Mouse (Mus musculus) heart, embryonic 13.5 days (tissue): Measurements from ENCODE around the gene Ythdf1. TPM values are rescaled to one million over a fixed set of nuclear protein-coding genes. Genes with fewer than 3 reads are reported as not detected.

Source experiments
- ATAC-seq: fragments of 200-750 bp; cut with Nextera tagmentation; 2 replicates; pipeline ENCODE4 v1.8.0; 2017; ENCODE audit warnings: moderate TSS enrichment; ENCODE audit not compliant: insufficient number of reproducible peaks, low FRiP score, low TSS enrichment; ENCODE audit errors: extremely low read depth
- H3K27ac ChIP-seq: fragments of 300-500 bp; sonication (generic); replicated peaks from 2 replicates; pipeline ENCODE4 v1.5.1; 2015; ENCODE audit warnings: moderate library complexity, mild to moderate bottlenecking, inconsistent platforms
- H3K27me3 ChIP-seq: fragments of 300-500 bp; sonication (generic); replicated peaks from 2 replicates; pipeline ENCODE4 v1.6.1; 2015; ENCODE audit warnings: mild to moderate bottlenecking, inconsistent platforms
- H3K36me3 ChIP-seq: fragments of 300-500 bp; sonication (generic); 2 replicates; pipeline ENCODE4 v1.6.1; 2015; ENCODE audit warnings: mild to moderate bottlenecking, inconsistent platforms
- H3K4me1 ChIP-seq: fragments of 300-500 bp; sonication (generic); 2 replicates; pipeline ENCODE4 v1.6.1; 2015; ENCODE audit warnings: inconsistent platforms
- H3K4me2 ChIP-seq: fragments of 300-500 bp; sonication (generic); 2 replicates; pipeline ENCODE4 v1.6.1; 2015; ENCODE audit warnings: inconsistent platforms, mild to moderate bottlenecking, moderate library complexity
- H3K4me3 ChIP-seq: fragments of 300-500 bp; sonication (generic); 2 replicates; pipeline ENCODE4 v1.5.1; 2015; ENCODE audit warnings: moderate library complexity, mild to moderate bottlenecking, inconsistent platforms
- H3K9ac ChIP-seq: fragments of 300-500 bp; sonication (generic); 2 replicates; pipeline ENCODE4 v1.6.1; 2015; ENCODE audit warnings: inconsistent platforms, mild to moderate bottlenecking, moderate library complexity
- H3K9me3 ChIP-seq: fragments of 300-500 bp; sonication (generic); 2 replicates; pipeline ENCODE4 v1.6.1; 2016; ENCODE audit warnings: inconsistent platforms
- WGBS: fragments of 180-500 bp; shearing (Covaris S2); methylation state at CpG from one replicate; pipeline ENCODE4 v1.1.7; 2015; ENCODE audit warnings: mixed read lengths; 5-methylcytosine and 5-hydroxymethylcytosine counted together
- polyA plus RNA-seq: library from polyadenylated mRNA; unstranded; fragments of >200 nt; fragmentation: Nextera tagmentation; extraction: Ambion mirVana; gene quantifications from 2 replicates; pipeline ENCODE4 v1.2.1, GENCODE M21; 2015

Gene Ythdf1
- polyA plus RNA-seq, 1 experiment from 2014 or later: 31.8 TPM

DNA sequence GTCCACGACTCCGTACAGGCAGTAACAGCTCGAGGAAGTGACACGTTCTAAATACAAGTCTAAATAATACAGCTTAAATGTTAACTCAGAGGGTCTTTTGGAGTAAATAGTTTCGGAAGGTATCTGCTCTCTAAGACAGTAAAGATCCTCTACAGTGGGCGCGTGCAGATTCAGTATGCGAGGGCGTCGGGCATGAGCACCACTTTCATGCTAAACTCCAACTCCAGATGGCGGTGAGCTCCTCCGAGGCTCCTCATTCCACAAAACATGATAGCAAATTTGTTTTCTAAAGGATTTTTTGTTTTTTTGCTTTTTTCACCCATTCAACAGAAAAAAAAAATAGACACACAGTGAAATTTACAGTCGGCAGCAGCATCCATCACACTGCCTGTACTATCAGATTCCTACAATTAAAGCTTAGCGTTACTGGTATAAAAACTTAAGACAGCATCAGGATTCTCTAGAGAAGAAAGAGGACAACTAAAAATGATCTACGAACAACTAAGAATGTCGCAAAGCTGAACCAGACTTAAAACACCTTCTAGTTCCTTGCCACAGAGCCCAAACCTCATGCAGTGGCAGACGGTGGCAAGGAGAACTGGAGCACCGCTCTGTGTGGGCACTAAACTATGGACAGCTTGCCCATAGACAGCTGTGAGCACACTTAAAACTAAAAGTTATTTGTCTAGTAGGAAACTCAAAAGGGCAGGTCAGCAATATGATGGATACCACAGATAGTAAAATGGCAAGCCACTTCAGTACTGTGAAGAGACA lies 16.1 kb downstream of the Ythdf1 start:
- Histone ChIP-seq H3K9ac (no peak overlapping the region), H3K36me3 (peaks cover 59% of the 10 kb centered on the region), H3K4me1 (no peaks in the 10 kb centered on the region), H3K27me3 (0 out of 2 replicates have a peak, but pooled peaks cover 5% of the 10 kb centered on the region), H3K4me2 (no peak overlapping the region), H3K9me3 (no peaks in the 10 kb centered on the region), H3K4me3 (no peak overlapping the region), H3K27ac (no peak overlapping the region)
- no peak for ATAC-seq
- WGBS: 91% methylated on average over 18 of the region's 18 CpGs

DNA sequence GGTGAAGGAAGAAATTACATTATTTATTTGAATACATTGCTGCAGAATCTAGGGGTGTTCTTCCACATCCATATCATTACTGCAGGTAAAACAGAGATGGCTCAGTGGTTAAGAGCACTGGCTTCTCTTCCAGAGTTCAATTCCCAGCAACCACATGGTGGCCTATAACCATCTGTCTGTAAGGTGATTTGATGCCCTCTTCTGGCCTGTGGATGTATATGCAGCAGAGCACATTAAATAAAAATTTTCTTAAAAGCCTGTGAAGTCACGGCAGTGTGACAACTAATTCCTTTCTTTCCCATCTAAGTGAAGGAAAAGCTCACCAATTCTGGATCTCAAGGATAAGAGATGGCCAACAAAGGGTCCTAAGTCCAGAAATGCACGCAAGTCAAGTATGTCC lies 18.7 kb downstream of the Ythdf1 start:
- 42% methylated on average over 2 of the region's 2 CpGs for WGBS
- H3K27me3 ChIP-seq: peaks cover 28% of the 10 kb centered on the region
- ATAC-seq: no peak
- H3K4me2 ChIP-seq: no peak overlapping the region
- H3K27ac ChIP-seq: no peak overlapping the region
- no peaks in the 10 kb centered on the region for H3K9me3 ChIP-seq
- no peak overlapping the region for H3K4me3 ChIP-seq
- no peak overlapping the region for H3K9ac ChIP-seq
- H3K36me3 ChIP-seq: peaks cover 40% of the 10 kb centered on the region
- no peaks in the 10 kb centered on the region for H3K4me1 ChIP-seq

DNA sequence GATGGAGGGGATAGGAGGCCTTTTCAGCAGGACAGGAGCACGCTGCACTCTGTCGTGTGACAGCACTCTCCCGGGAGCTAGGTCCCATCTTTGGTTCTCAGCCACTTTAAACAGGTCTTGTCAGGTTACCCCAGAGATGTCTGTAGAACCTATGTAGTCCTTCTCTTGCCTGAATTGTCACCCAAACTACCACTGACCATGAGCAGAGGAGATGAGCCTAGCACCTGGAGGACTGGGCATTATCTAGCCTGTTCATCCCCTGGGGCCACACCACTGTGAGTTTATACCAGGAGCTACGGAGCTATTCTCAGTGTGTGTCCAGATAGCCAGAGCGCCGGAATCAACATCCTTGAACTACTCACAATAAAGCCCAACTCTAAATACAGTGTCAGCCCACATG lies 22.9 kb downstream of the Ythdf1 start:
- no peak overlapping the region for H3K4me2 ChIP-seq
- no peak for ATAC-seq
- 0 out of 2 replicates have a peak, but pooled peaks cover under 1% of the 10 kb centered on the region for H3K36me3 ChIP-seq
- no peak overlapping the region for H3K27ac ChIP-seq
- H3K4me3 ChIP-seq: no peak overlapping the region
- no peaks in the 10 kb centered on the region for H3K9me3 ChIP-seq
- 67% methylated on average over 6 of the region's 6 CpGs for WGBS
- H3K9ac ChIP-seq: no peak overlapping the region
- H3K27me3 ChIP-seq: peaks cover 71% of the 10 kb centered on the region
- H3K4me1 ChIP-seq: peaks cover 21% of the 10 kb centered on the region

DNA sequence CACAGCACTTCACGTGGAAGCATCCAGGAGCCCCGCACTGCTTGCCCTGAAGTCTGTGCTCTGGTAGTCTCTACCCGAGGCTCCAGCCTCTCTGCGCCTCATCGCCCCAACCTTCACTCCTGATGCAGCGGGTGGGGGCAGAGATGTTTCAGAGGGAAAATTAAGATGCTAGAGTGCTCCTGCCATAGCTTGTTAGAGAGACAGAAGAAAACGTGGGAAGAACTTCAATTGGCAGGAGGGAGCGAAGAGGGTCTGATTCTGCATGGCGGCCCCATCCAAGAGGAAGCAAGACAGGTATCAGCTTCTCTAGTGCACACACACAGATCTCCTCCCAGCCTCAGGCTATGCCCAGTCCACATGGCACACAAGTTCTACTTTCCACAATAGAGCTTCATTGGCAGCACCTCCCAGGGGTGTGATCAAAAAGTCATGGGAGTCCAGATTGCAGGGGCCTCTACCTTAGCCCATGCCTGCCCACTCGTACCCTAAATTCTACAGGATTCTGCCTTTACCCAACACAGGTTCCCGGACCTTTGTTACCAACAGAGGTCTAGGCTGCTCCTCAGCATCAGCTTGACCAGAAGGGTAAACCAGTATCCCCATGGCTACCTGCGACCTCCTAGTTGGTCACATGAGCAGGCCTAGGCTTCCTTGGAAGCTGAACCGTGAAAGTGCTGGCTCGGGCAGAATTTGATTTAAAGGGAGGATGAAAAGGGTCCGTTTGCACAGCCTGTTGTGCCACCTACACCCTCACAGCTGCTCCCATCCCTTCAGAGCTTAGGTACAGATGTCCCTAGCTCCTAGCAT lies 23.7 kb downstream of the Ythdf1 start:
- no peak overlapping the region for H3K4me2 ChIP-seq
- H3K27ac ChIP-seq: no peak overlapping the region
- peaks cover 23% of the 10 kb centered on the region for H3K4me1 ChIP-seq
- WGBS: 59% methylated on average over 15 of the region's 15 CpGs
- no peaks in the 10 kb centered on the region for H3K36me3 ChIP-seq
- no peak overlapping the region for H3K4me3 ChIP-seq
- H3K9ac ChIP-seq: no peak overlapping the region
- H3K9me3 ChIP-seq: no peaks in the 10 kb centered on the region
- no peak for ATAC-seq
- H3K27me3 ChIP-seq: peaks cover 79% of the 10 kb centered on the region

DNA sequence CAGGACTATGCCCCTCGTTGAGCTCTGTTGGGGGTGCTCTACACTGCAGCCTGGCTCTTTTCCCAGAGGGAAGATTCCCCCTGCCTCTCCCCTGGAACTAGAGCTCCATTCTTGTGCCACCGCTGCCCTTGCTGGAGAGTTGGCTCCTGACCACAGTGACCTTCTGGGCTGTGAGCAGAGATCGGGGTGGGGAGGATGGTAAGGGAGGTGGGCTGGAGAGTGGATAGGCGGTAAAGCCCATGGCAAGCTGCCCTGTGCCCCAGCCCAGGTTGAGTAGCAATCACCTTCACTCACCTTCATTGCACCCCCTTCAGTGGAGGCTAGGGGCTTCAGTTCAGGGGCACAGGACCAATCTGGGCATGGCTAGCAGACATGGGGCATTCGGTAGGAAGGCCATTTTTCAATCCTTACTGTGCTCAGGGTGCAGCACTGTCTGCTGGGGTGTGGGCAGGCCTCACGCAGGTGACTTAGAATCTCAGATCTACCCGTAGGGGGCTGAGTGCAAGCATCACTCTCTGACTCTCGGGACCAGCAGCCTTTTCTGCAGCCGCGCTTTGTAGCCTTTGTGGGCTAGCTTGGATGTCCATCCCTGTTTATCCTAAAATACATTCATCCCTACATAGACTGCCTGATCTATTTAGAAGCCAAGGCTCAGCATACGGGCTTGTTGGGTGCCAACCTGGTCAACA lies 24.8 kb downstream of the Ythdf1 start:
- WGBS: 67% methylated on average over 11 of the region's 11 CpGs
- Histone ChIP-seq H3K9me3 (no peaks in the 10 kb centered on the region), H3K9ac (no peak overlapping the region), H3K27ac (no peak overlapping the region), H3K27me3 (peaks cover 85% of the 10 kb centered on the region), H3K36me3 (no peaks in the 10 kb centered on the region), H3K4me1 (peaks cover 30% of the 10 kb centered on the region), H3K4me2 (no peak overlapping the region), H3K4me3 (no peak overlapping the region)
- no peak for ATAC-seq

DNA sequence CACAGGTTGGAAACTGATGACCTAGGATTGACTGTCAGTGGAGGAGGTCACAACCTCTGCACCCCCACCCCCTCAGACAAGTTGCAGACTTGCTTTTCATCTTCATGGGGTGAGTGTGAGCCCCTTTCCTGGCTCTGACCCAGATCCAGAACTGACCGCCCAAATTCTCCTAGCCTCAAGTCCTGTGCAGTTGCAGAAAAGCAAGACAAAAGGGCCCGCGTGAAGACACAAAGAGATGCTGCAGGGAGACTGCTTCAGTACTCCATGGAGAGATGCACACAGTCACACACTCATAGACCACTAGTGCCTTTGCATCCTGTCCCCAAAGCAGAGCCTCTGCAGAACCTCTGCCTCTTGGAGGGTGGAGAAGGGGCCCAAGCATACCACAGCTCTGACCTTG lies 25.4 kb downstream of the Ythdf1 start:
- no peak overlapping the region for H3K4me3 ChIP-seq
- peaks cover 37% of the 10 kb centered on the region for H3K4me1 ChIP-seq
- no peaks in the 10 kb centered on the region for H3K36me3 ChIP-seq
- no peak overlapping the region for H3K4me2 ChIP-seq
- H3K9me3 ChIP-seq: no peaks in the 10 kb centered on the region
- ATAC-seq: no peak
- H3K27ac ChIP-seq: no peak overlapping the region
- H3K27me3 ChIP-seq: peaks cover 91% of the 10 kb centered on the region
- WGBS: 64% methylated on average over 3 of the region's 3 CpGs
- H3K9ac ChIP-seq: no peak overlapping the region

DNA sequence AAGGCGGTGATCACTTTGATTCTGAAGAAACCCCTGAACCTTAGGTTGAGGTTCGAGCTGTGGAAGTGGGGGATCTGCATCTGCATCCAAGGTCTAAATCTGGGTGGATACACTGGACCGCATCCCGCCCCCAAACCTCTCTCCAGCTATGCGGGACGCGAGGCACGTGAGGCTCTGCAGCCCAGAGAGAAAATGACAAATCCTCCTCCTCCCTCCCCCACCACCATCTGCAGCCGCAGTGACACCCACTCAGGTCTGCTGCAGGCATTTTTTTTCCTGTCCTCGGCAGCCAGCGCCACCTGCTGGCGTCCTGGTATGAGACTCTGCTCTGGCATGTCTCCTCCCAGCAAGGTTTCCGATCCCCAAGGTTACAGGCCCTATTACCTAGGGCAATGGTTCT lies 26.0 kb downstream of the Ythdf1 start:
- ATAC-seq: no peak
- WGBS: 2% methylated on average over 13 of the region's 13 CpGs
- Histone ChIP-seq H3K9me3 (no peaks in the 10 kb centered on the region), H3K4me1 (peaks cover 37% of the 10 kb centered on the region), H3K27me3 (peaks cover 96% of the 10 kb centered on the region), H3K9ac (no peak overlapping the region), H3K27ac (no peak overlapping the region), H3K36me3 (no peaks in the 10 kb centered on the region), H3K4me2 (peak overlapping the region; percentile 89), H3K4me3 (peak overlapping the region; percentile 58)

DNA sequence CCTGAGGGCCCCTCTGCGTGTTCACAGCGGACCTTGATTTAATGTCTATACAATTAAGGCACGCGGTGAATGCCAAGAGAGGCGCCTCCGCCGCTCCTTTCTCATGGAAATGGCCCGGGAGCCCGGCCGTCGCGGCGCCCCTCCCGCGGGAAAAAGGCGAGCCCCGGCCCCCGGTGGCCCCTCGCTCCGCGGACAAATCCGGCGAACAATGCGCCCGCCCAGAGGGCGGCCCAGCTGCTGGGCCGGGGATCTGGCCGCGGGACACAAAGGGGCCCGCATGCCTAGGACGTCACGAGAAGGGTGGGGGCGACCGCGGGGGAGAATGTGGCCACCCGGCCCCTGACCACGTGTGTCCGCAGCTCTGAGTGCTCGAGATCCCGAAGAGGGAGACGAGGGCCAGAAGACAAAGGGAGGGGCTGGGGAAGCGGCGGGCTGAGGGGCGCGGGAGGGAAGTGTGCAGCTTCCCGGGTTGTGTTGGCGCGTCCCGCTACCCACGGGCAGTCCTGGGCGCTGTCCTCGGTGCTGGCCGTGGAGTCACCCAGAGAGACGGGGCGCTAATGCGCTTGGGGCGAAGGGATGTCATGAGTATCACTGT lies 26.6 kb downstream of the Ythdf1 start:
- H3K27ac ChIP-seq: no peak overlapping the region
- H3K9ac ChIP-seq: peak overlapping the region; percentile 14; the same call in 1 of the 2 replicates
- peak overlapping the region; percentile 89 for H3K4me2 ChIP-seq
- no peaks in the 10 kb centered on the region for H3K36me3 ChIP-seq
- no peak for ATAC-seq
- no peaks in the 10 kb centered on the region for H3K9me3 ChIP-seq
- H3K4me3 ChIP-seq: peak overlapping the region; percentile 58
- WGBS: under 1% methylated on average over 57 of the region's 57 CpGs
- peaks cover 37% of the 10 kb centered on the region for H3K4me1 ChIP-seq
- H3K27me3 ChIP-seq: peaks cover 100% of the 10 kb centered on the region

DNA sequence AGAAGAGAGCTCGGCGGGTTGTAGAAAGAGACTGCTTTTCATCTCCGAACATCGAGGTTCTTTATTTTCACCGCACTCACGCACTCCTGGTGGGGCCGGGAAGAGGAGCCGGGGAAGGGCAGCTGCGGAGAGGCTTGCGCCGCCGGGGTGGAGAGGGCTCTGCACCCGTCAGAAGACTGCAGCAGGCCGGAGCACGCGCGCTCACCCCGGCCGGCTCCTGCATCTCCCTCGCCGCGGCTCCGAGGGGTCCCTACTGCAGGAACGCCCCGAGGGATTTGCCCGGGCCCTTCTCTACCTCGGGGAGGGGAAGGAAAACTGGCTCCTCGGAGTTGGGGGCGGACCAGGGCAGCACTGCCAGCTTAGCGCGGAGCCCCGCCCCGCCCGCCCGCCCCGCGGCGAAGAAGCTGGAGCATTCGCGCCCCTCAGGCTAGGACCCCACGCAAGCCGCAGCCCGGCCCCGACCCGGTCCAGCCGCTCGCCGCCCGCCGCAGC lies 27.2 kb downstream of the Ythdf1 start:
- under 1% methylated on average over 50 of the region's 50 CpGs for WGBS
- Histone ChIP-seq H3K9ac (peak overlapping the region; percentile 59; the same call in 1 of the 2 replicates), H3K36me3 (no peaks in the 10 kb centered on the region), H3K27me3 (peaks cover 100% of the 10 kb centered on the region), H3K4me3 (peak overlapping the region; percentile 58), H3K4me2 (peak overlapping the region; percentile 89), H3K9me3 (no peaks in the 10 kb centered on the region), H3K4me1 (peaks cover 37% of the 10 kb centered on the region), H3K27ac (no peak overlapping the region)
- no peak for ATAC-seq

DNA sequence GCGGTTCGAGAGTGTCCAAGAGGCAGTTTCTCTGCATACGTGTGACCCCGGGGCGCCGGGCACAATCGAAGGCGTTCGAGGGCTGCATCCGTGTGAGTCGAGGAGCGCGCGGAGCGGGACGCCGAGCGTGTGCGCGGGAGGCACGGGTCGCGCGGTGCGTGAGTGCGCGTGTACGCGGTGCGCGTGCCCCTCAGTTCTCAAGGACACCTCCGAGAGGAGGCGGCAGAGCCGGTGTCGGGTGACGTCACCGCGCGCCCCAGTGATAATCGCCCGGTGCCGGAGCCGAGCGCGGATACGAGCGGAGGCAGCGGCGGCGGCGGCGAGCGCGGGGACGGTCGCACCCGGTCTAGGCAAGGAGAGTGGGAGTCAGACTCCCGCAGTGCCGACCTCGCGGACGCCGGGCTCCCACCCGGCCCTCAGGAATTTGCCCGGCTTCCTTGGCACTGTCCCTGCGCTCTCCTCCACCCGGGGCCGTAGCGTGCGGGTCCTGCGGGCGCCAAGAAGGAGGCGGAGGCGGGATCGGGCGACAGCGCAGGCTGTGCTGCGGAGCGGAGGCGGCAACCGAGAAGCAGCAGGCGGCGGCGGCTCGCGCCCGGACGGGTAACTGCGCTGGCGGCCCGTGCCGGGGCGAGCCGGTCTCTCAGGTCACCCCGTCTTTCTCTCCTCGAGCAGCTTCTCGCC lies 27.8 kb downstream of the Ythdf1 start:
- no peak overlapping the region for H3K27ac ChIP-seq
- H3K36me3 ChIP-seq: no peaks in the 10 kb centered on the region
- H3K9me3 ChIP-seq: no peaks in the 10 kb centered on the region
- peak overlapping the region; percentile 89 for H3K4me2 ChIP-seq
- H3K9ac ChIP-seq: peak overlapping the region; percentile 59
- H3K27me3 ChIP-seq: peaks cover 100% of the 10 kb centered on the region
- H3K4me1 ChIP-seq: peaks cover 37% of the 10 kb centered on the region
- no peak for ATAC-seq
- under 1% methylated on average over 96 of the region's 97 CpGs for WGBS
- peak overlapping the region; percentile 58 for H3K4me3 ChIP-seq
